Mouse (Mus musculus) small intestine, adult 2 months (tissue): ENCODE data around the gene Ccdc134.

ENCODE experiments used
- CTCF ChIP-seq: fragments of 200-500 bp; IDR thresholded peaks from 2 replicates; pipeline ENCODE4 v1.5.1; 2012; ENCODE audit warnings: low read depth, mild to moderate bottlenecking, control low read depth, inconsistent platforms, low read length, moderate library complexity, mixed read lengths; ENCODE audit not compliant: insufficient replicate concordance, insufficient read length; ENCODE audit errors: extremely low read depth
- POLR2A ChIP-seq: fragments of 200-500 bp; IDR thresholded peaks from 2 replicates; pipeline ENCODE4 v1.6.1; 2012; ENCODE audit warnings: low read depth, mild to moderate bottlenecking, control low read depth, inconsistent platforms, low read length, moderate library complexity

GRCm38 (mm10) chr15:82147611-82148111 is 19.9 kb downstream of the Ccdc134 start:
- TF ChIP-seq POLR2A = 0 out of 2 replicates have a peak, but pooled peaks have one; percentile 33
- peak; percentile 26; the same call in 1 of the 2 replicates for TF ChIP-seq CTCF
